Mouse (Mus musculus): ENCODE data around the gene Ttc8.

GRCm38 (mm10) chr12:98961008-98961407 lies 40.6 kb downstream of the Ttc8 start:
- TF ChIP-seq CTCF (IDR thresholded peaks at IDR 0.05; ENCODE audit: extremely low read depth, insufficient read depth, low read length) (no peak), POLR2A (IDR thresholded peaks at IDR 0.05; ENCODE audit: extremely low read depth, insufficient read depth, low read length) (no peak)
